Mouse (Mus musculus) layer of hippocampus, postnatal 36 days (tissue): ENCODE data around the gene Eml3. TPM values are rescaled to one million over a fixed set of nuclear protein-coding genes. Genes with fewer than 3 reads are reported as not detected.

ENCODE experiments used
- DNase-seq, 2 experiments: peaks; one replicate each; pipeline ENCODE4 v3.0.0; 2022
- microRNA-seq, 2 experiments: library from miRNA; unstranded; fragments of <30 nt; microRNA quantifications; one replicate each; pipeline ENCODE4 v1.2.0; 2021
- total RNA-seq, 2 experiments: library from RNA; stranded (reverse); gene quantifications; 2 replicates each; pipeline ENCODE4 v1.2.3; 2021

Gene Eml3
- total RNA-seq, 2 experiments from 2014 or later, result 10.9 to 11.8 TPM

DNA sequence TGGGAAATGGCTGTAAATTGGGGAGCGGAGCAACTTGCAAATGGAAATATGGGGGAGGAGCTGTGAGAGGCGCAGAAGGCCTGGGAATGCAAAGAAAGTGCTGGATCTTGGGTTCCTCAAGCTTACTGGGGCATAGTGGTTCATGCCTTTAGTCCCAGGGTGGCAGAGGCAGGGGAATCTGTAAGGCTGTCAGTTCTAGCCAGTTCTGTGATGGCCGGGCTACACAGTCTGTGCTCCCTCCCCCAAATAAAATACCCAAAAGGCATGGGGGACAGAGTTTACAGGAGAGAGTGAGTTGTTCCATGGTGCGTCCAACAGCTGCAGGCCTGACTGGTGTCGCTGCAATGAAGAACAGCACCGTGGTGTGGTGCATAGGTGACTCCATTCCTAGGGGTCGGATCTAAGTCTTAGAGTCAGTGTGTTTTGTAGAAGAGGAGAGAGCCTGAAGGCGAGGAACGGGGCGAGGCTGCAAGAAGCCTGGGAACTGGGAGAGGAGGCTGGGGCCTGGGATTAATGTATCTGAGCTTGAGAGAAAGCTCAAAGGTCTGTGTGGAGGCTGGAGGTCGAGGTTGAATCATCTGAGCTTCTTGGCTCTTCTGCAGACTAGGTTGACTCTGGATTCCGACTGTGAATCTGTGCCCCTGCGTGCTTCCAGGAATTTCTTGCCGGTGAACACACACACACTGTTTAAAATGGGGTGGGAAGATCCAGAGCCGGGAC lies 59.2 kb downstream of the Eml3 start:
- no peak for DNase-seq

DNA sequence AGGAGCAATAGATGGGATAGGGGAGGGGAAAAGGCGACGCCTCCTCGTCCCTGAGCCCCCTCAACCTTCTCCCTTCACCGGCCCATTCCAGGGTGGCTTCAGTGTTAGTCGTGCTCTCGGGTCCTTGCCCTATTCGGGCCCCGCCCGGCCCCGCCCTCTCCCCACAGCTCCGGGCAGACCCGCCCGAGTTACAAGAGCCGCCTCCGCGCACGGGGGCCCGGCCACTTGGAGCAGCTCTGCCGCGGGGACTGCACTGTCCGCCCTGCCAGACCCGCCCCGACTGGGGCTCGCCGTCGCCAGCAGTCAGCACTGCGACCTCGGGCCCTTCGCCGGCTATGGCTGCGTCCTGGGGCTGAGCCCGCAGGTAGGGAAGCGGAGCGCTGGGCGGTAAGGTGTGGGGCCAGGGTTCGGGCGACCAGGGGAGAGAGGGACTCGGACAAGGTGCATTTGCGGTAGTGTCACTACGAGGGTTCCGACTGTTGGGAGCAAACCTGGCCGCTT lies 59.8 kb downstream of the Eml3 start, which contains the start of gene Ahnak:
Gene Ahnak (plus strand): TSS at position 219 of the 501 bp plus-strand sequence.
- no peak for DNase-seq

DNA sequence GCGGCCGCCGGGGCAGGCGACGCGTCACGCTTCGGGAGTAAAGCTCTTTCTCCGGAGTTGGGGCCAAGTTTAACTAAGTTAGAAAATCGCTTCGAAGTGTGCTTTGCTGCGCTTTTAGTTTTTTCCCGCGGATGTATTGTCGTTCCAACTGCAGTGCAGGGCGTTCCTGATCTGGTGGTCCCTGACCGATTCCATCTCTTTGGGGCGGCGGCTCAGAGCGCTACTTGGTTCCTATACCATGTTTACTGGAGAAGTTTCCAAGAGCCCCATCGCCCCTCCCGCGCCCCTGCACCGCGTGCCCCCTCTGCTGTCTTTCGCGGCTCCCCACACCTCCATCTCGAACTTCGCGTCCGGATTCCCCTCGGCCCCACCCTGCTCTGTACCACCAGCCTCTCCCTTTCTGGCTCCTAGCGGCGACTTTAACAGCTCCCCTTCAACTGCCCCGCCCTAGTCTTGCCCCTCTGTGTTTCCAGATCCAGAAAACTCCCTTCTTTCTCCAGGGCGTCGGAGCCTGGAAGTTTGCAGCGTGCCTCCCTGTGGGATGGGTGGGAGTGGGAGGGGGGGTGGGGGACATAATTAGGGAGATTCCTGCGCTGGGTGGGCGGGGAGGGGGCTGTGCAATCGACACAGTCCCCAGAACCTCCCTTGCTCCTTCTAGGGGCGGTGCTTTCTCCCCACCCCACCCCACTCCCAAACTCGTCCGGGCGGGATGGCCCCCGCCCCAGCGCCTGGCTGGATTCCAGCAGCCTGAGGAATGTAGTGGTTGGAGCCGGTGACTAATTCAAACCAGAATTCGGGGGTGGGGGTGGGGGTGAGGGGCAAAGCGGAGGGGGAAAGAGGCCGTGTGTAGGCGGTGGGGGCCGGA lies 60.4 kb downstream of the Eml3 start:
- no peak for DNase-seq

DNA sequence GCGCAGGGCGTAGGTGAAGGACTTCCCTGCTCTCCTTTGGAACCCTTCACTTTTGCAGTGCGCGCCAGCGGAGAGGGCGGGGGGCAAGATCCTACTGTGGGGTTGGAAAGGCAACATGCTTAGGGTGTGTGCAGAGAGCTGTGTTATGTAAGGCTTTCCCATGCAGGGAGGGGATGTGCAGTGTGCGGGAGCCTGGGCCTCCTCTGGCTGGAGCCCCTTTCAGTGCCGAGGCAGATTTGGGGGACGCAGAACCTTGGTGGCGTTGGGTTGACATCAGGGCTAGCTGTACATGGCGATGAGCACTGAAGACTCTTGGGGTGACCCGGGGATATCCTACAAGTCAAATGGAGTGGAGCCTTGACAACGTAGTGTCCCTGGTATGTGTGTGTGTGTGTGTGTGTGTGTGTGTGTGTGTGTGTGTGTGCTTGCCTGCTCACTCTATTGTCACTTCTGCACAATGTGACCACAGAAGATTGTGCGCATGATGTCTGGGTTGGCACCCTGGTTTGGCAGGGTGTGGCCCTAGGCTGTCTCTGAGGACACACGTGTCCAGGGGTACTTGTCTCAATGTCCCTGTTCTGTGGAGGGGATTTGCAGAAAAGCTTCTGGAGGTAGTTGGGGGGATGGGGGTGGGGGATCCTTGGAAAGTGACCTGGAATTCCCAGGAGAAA lies 61.2 kb downstream of the Eml3 start:
- peak in 1 of 2 experiments; percentile 26 for DNase-seq

Small RNA genes within 50 kb of the gene (microRNA-seq; reads per million reads assigned to microRNA genes)
- 0 reads per million in 2 experiments for gene Mir5136

Other genes with a start within 250 kb of the Eml3 start
- 100 to 1,000 TPM; 146 to 149 TPM for gene Slc3a2, start 206.2 kb upstream of the Eml3 start, total RNA-seq
- gene Wdr74, start 193.7 kb upstream of the Eml3 start, total RNA-seq, result 10 to 100 TPM; 51.0 to 52.3 TPM
- gene 1700092M07Rik, start 188.8 kb upstream of the Eml3 start, total RNA-seq, result 1 to 10 TPM; 1.3 to 1.4 TPM
- gene Stx5a, start 188.1 kb upstream of the Eml3 start, total RNA-seq, result 10 to 100 TPM; 67.4 to 76.3 TPM
- gene Nxf1, start 172.5 kb upstream of the Eml3 start, total RNA-seq, result 100 to 1,000 TPM in 1 of 2 experiments, 10 to 100 TPM in 1; 99.8 to 119 TPM
- gene Tmem223, start 158.6 kb upstream of the Eml3 start, total RNA-seq, result 10 to 100 TPM; 79.7 to 86.2 TPM
- 1 to 10 TPM; 9.4 to 9.9 TPM for gene Tmem179b, start 155.1 kb upstream of the Eml3 start, total RNA-seq
- 10 to 100 TPM; 12.2 to 13.8 TPM for gene Taf6l, start 143.1 kb upstream of the Eml3 start, total RNA-seq
- gene Polr2g, start 131.0 kb upstream of the Eml3 start, total RNA-seq, result 100 to 1,000 TPM; 113 to 115 TPM
- 1 to 10 TPM; 6.8 to 7.1 TPM for gene Zbtb3, start 127.0 kb upstream of the Eml3 start, total RNA-seq
- gene Ttc9c, start 110.2 kb upstream of the Eml3 start, total RNA-seq, result 10 to 100 TPM; 36.5 to 37.3 TPM
- 100 to 1,000 TPM; 123 to 126 TPM for gene Hnrnpul2, start 109.5 kb upstream of the Eml3 start, total RNA-seq
- not detected for gene AC129217.1, start 99.8 kb upstream of the Eml3 start, total RNA-seq
- 100 to 1,000 TPM in 1 of 2 experiments, 10 to 100 TPM in 1; 99.0 to 112 TPM for gene Bscl2, start 92.1 kb upstream of the Eml3 start, total RNA-seq
- 100 to 1,000 TPM; 161 to 172 TPM for gene Gng3, start 90.4 kb upstream of the Eml3 start, total RNA-seq
- gene Lrrn4cl, start 78.8 kb upstream of the Eml3 start, total RNA-seq, result under 1 TPM; 0.55 to 0.61 TPM
- 10 to 100 TPM; 85.7 to 98.6 TPM for gene Ubxn1, start 58.1 kb upstream of the Eml3 start, total RNA-seq
- gene Uqcc3, start 48.6 kb upstream of the Eml3 start, total RNA-seq, result 10 to 100 TPM; 31.5 to 31.7 TPM
- gene Lbhd1, start 45.8 kb upstream of the Eml3 start, total RNA-seq, result 1 to 10 TPM; 4.7 to 6.3 TPM
- gene Gm49403, start 45.6 kb upstream of the Eml3 start, total RNA-seq, result not detected
- gene 1810009A15Rik, start 40.7 kb upstream of the Eml3 start, total RNA-seq, result 10 to 100 TPM; 20.7 to 23.2 TPM
- 1 to 10 TPM in 1 of 2 experiments, under 1 TPM in 1; 0.99 to 2.3 TPM for gene Gm49416, start 40.6 kb upstream of the Eml3 start, total RNA-seq
- gene Ints5, start 36.5 kb upstream of the Eml3 start, total RNA-seq, result 10 to 100 TPM; 25.2 to 26.3 TPM
- gene Ganab, start 31.5 kb upstream of the Eml3 start, total RNA-seq, result 100 to 1,000 TPM; 111 to 118 TPM
- 100 to 1,000 TPM; 165 to 175 TPM for gene B3gat3, start 9.2 kb upstream of the Eml3 start, total RNA-seq
- 1 to 10 TPM; 4.0 TPM for gene Rom1, start 196 bp upstream of the Eml3 start, total RNA-seq
- gene Mta2, start 12.3 kb downstream of the Eml3 start, total RNA-seq, result 10 to 100 TPM; 54.7 to 60.7 TPM
- 10 to 100 TPM; 19.6 to 19.7 TPM for gene Tut1, start 24.3 kb downstream of the Eml3 start, total RNA-seq
- 100 to 1,000 TPM; 233 to 254 TPM for gene Eef1g, start 37.5 kb downstream of the Eml3 start, total RNA-seq
- gene Ahnak, start 59.7 kb downstream of the Eml3 start, total RNA-seq, result 10 to 100 TPM; 14.5 to 24.0 TPM
- not detected for gene Scgb1a1, start 158.4 kb downstream of the Eml3 start, total RNA-seq
- 100 to 1,000 TPM; 134 to 156 TPM for gene Asrgl1, start 206.1 kb downstream of the Eml3 start, total RNA-seq